Mouse (Mus musculus): ENCODE results near the gene Atg7. TPM values are rescaled to one million over a fixed set of nuclear protein-coding genes. Genes with fewer than 3 reads are reported as not detected.
"Not testable (repeated sequence)": the region's sequence is repeated elsewhere in the genome, so short reads cannot be mapped to it uniquely, and the experiment has no call there.

The Atg7 gene
- polyA plus RNA-seq, 1 experiment from 2014 or later = 23.4 TPM

- 90% methylated on average over 6 of the region's 6 CpGs for WGBS
- Histone ChIP-seq H3K4me3 (replicated peaks) (no peak overlapping the region), H3K27me3 (replicated peaks) (no peaks in the 10 kb centered on the region), H3K4me2 (replicated peaks) (no peak overlapping the region), H3K36me3 (peaks cover 11% of the 10 kb centered on the region), H3K9ac (no peak overlapping the region), H3K27ac (no peak overlapping the region), H3K4me1 (replicated peaks) (peaks cover 57% of the 10 kb centered on the region), H3K9me3 (no peaks in the 10 kb centered on the region)
- no peak for ATAC-seq
Measured at GRCm38 (mm10) chr6:114886012-114886411, 243.1 kb downstream of the Atg7 start.

- H3K27ac ChIP-seq = no peak overlapping the region
- H3K4me3 ChIP-seq (replicated peaks) = no peak overlapping the region
- no peaks in the 10 kb centered on the region for H3K9me3 ChIP-seq
- no peak for ATAC-seq
- no peaks in the 10 kb centered on the region for H3K27me3 ChIP-seq (replicated peaks)
- peaks cover 58% of the 10 kb centered on the region for H3K4me1 ChIP-seq (replicated peaks)
- peaks cover 11% of the 10 kb centered on the region for H3K36me3 ChIP-seq
- WGBS = 54% methylated on average over 11 of the region's 11 CpGs
- no peak overlapping the region for H3K4me2 ChIP-seq (replicated peaks)
- no peak overlapping the region for H3K9ac ChIP-seq
Measured at GRCm38 (mm10) chr6:114886504-114887361, 243.8 kb downstream of the Atg7 start.

- peak; percentile 82 for ATAC-seq
- Histone ChIP-seq H3K27ac (peak overlapping the region; percentile 54), H3K9ac (no peak overlapping the region), H3K4me1 (replicated peaks) (peaks cover 59% of the 10 kb centered on the region), H3K27me3 (replicated peaks) (no peaks in the 10 kb centered on the region), H3K9me3 (no peaks in the 10 kb centered on the region), H3K4me3 (replicated peaks) (no peak overlapping the region), H3K4me2 (replicated peaks) (no peak overlapping the region), H3K36me3 (peaks cover 11% of the 10 kb centered on the region)
- 14% methylated on average over 13 of the region's 13 CpGs for WGBS
Measured at GRCm38 (mm10) chr6:114888922-114889321, 246.0 kb downstream of the Atg7 start.

- ATAC-seq; H3K27me3 ChIP-seq (replicated peaks); H3K9me3 ChIP-seq; H3K4me3 ChIP-seq (replicated peaks); H3K4me2 ChIP-seq (replicated peaks); H3K27ac ChIP-seq; H3K9ac ChIP-seq: not testable (repeated sequence)
- H3K36me3 ChIP-seq = peaks cover 10% of the 10 kb centered on the region
- peaks cover 68% of the 10 kb centered on the region for H3K4me1 ChIP-seq (replicated peaks)
- 76% methylated on average over 3 of the region's 3 CpGs for WGBS
Measured at GRCm38 (mm10) chr6:114889971-114890370, 247.1 kb downstream of the Atg7 start.

- ATAC-seq = no peak
- H3K9ac ChIP-seq = no peak overlapping the region
- WGBS = 46% methylated on average over 19 of the region's 19 CpGs
- no peak overlapping the region for H3K4me3 ChIP-seq (replicated peaks)
- H3K4me1 ChIP-seq (replicated peaks) = peaks cover 68% of the 10 kb centered on the region
- no peaks in the 10 kb centered on the region for H3K9me3 ChIP-seq
- H3K27me3 ChIP-seq (replicated peaks) = no peaks in the 10 kb centered on the region
- H3K27ac ChIP-seq = 0 out of 2 replicates have a peak overlapping the region, but pooled peaks have one; percentile 14
- peaks cover 7% of the 10 kb centered on the region for H3K36me3 ChIP-seq
- peak overlapping the region; percentile 3; the same call in 1 of the 2 replicates for H3K4me2 ChIP-seq (replicated peaks)
Measured at GRCm38 (mm10) chr6:114890411-114891115, 247.7 kb downstream of the Atg7 start.

- H3K9me3 ChIP-seq = no peaks in the 10 kb centered on the region
- no peak overlapping the region for H3K4me3 ChIP-seq (replicated peaks)
- H3K27ac ChIP-seq = no peak overlapping the region
- no peak for ATAC-seq
- 92% methylated on average over 12 of the region's 12 CpGs for WGBS
- peaks cover 65% of the 10 kb centered on the region for H3K4me1 ChIP-seq (replicated peaks)
- H3K9ac ChIP-seq = no peak overlapping the region
- no peak overlapping the region; the same call in 1 of the 2 replicates for H3K4me2 ChIP-seq (replicated peaks)
- H3K27me3 ChIP-seq (replicated peaks) = no peaks in the 10 kb centered on the region
- peaks cover under 1% of the 10 kb centered on the region; the same call in 1 of the 2 replicates for H3K36me3 ChIP-seq
Measured at GRCm38 (mm10) chr6:114891272-114891671, 248.4 kb downstream of the Atg7 start.

GRCm38 (mm10) chr6:114891771-114892170 is 248.9 kb downstream of the Atg7 start:
- H3K9me3 ChIP-seq = no peaks in the 10 kb centered on the region
- peaks cover 61% of the 10 kb centered on the region for H3K4me1 ChIP-seq (replicated peaks)
- no peak overlapping the region for H3K4me3 ChIP-seq (replicated peaks)
- peaks cover 2% of the 10 kb centered on the region; the same call in 1 of the 2 replicates for H3K36me3 ChIP-seq
- 71% methylated on average over 12 of the region's 12 CpGs for WGBS
- H3K27ac ChIP-seq = no peak overlapping the region
- H3K4me2 ChIP-seq (replicated peaks) = no peak overlapping the region
- no peaks in the 10 kb centered on the region for H3K27me3 ChIP-seq (replicated peaks)
- no peak overlapping the region for H3K9ac ChIP-seq
- no peak for ATAC-seq

- Histone ChIP-seq H3K4me1 (replicated peaks) (peaks cover 55% of the 10 kb centered on the region), H3K36me3 (peaks cover 5% of the 10 kb centered on the region; the same call in 1 of the 2 replicates), H3K4me3 (replicated peaks) (no peak overlapping the region), H3K9ac (no peak overlapping the region), H3K27me3 (replicated peaks) (no peaks in the 10 kb centered on the region), H3K9me3 (no peaks in the 10 kb centered on the region), H3K4me2 (replicated peaks) (no peak overlapping the region), H3K27ac (no peak overlapping the region)
- WGBS = 52% methylated on average over 6 of the region's 6 CpGs
- ATAC-seq = no peak
Measured at GRCm38 (mm10) chr6:114892363-114892762, 249.5 kb downstream of the Atg7 start.

- Histone ChIP-seq H3K4me3 (replicated peaks) (no peak overlapping the region), H3K27me3 (replicated peaks) (no peaks in the 10 kb centered on the region), H3K27ac (no peak overlapping the region), H3K9me3 (no peaks in the 10 kb centered on the region), H3K4me1 (replicated peaks) (peaks cover 47% of the 10 kb centered on the region), H3K9ac (no peak overlapping the region), H3K4me2 (replicated peaks) (no peak overlapping the region; the same call in 1 of the 2 replicates), H3K36me3 (peaks cover 5% of the 10 kb centered on the region; the same call in 1 of the 2 replicates)
- no peak for ATAC-seq
- WGBS = 51% methylated on average over 20 of the region's 20 CpGs
Measured at GRCm38 (mm10) chr6:114893427-114894209, 250.7 kb downstream of the Atg7 start.

GRCm38 (mm10) chr6:114894548-114895106 is 251.7 kb downstream of the Atg7 start:
- no peak overlapping the region for H3K27ac ChIP-seq
- no peak overlapping the region for H3K4me2 ChIP-seq (replicated peaks)
- H3K4me1 ChIP-seq (replicated peaks) = peaks cover 43% of the 10 kb centered on the region
- H3K9me3 ChIP-seq = no peaks in the 10 kb centered on the region
- H3K4me3 ChIP-seq (replicated peaks) = no peak overlapping the region
- H3K27me3 ChIP-seq (replicated peaks) = no peaks in the 10 kb centered on the region
- no peak for ATAC-seq
- peaks cover 5% of the 10 kb centered on the region; the same call in 1 of the 2 replicates for H3K36me3 ChIP-seq
- 73% methylated on average over 4 of the region's 4 CpGs for WGBS
- no peak overlapping the region for H3K9ac ChIP-seq

- H3K9ac ChIP-seq = no peak overlapping the region
- H3K27me3 ChIP-seq (replicated peaks) = no peaks in the 10 kb centered on the region
- H3K9me3 ChIP-seq = no peaks in the 10 kb centered on the region
- no peak overlapping the region for H3K4me3 ChIP-seq (replicated peaks)
- H3K4me1 ChIP-seq (replicated peaks) = peaks cover 49% of the 10 kb centered on the region
- 91% methylated on average over 7 of the region's 7 CpGs for WGBS
- H3K4me2 ChIP-seq (replicated peaks) = no peak overlapping the region
- no peak overlapping the region for H3K27ac ChIP-seq
- ATAC-seq = no peak
- H3K36me3 ChIP-seq = peaks cover 5% of the 10 kb centered on the region; the same call in 1 of the 2 replicates
Measured at GRCm38 (mm10) chr6:114895191-114895590, 252.3 kb downstream of the Atg7 start.
